Mouse (Mus musculus): ENCODE measurements around the gene Gm10521. TPM values are rescaled to one million over a fixed set of nuclear protein-coding genes. Genes with fewer than 3 reads are reported as not detected.

Gm10521 gene
- total RNA-seq, 1 experiment: not detected

- no peak overlapping the region for H3K27ac ChIP-seq (ENCODE audit: insufficient read depth, low read depth, low read length, poor library complexity, severe bottlenecking)
- no peak for DNase-seq (ENCODE audit: low read depth, low spot score)
- in situ Hi-C loops (cut with MboI; ENCODE audit: low sequenced_read_pairs in 2 of 2, unreplicated experiment in 2 of 2): no loop called here
Observed at GRCm38 (mm10) chr1:171921641-171922040, 26.2 kb downstream of the Gm10521 start.

GRCm38 (mm10) chr1:171922844-171923243 lies 27.4 kb downstream of the Gm10521 start:
- H3K4me3 ChIP-seq (ENCODE audit: insufficient read depth in 1 of 2, low read depth in 1 of 2, low read length in 2 of 2, poor library complexity in 1 of 2, severe bottlenecking in 1 of 2): no peak overlapping the region
- H3K4me1 ChIP-seq (ENCODE audit: control insufficient read depth in 2 of 2, insufficient read depth in 2 of 2, low read length in 2 of 2, poor library complexity in 1 of 2): no peaks in the 10 kb centered on the region
- no peak overlapping the region for H3K27ac ChIP-seq (ENCODE audit: insufficient read depth, low read depth, low read length, poor library complexity, severe bottlenecking)
- no peak for DNase-seq (ENCODE audit: low read depth, low spot score)
- no peak overlapping the region for H3K9ac ChIP-seq (ENCODE audit: insufficient read depth, low read depth, low read length, poor library complexity, severe bottlenecking)
- H3K36me3 ChIP-seq (ENCODE audit: control insufficient read depth, insufficient read depth, low read length, poor library complexity, severe bottlenecking): no peaks in the 10 kb centered on the region
- TF ChIP-seq CHD2 (IDR thresholded peaks at IDR 0.05; ENCODE audit: low read depth, low read length) (no peak), HCFC1 (IDR thresholded peaks at IDR 0.05; ENCODE audit: borderline replicate concordance, insufficient read depth, low read length) (no peak), ZC3H11A (IDR thresholded peaks at IDR 0.05; ENCODE audit: borderline replicate concordance, low read depth, low read length) (no peak), ZNF384 (IDR thresholded peaks at IDR 0.05; ENCODE audit: low read depth, low read length) (no peak)
- no peaks in the 10 kb centered on the region for H3K9me3 ChIP-seq (ENCODE audit: control insufficient read depth, insufficient read depth, low read depth, low read length)
- in situ Hi-C loops (cut with MboI; ENCODE audit: low sequenced_read_pairs in 2 of 2, unreplicated experiment in 2 of 2): no loop called here

More at GRCm38 (mm10) chr1:171921641-171922040, 26.2 kb downstream of the Gm10521 start:
- TF ChIP-seq CHD2 (IDR thresholded peaks at IDR 0.05; ENCODE audit: low read depth, low read length): no peak
- TF ChIP-seq ZNF384 (IDR thresholded peaks at IDR 0.05; ENCODE audit: low read depth, low read length): no peak
- no peak for TF ChIP-seq ZC3H11A (IDR thresholded peaks at IDR 0.05; ENCODE audit: borderline replicate concordance, low read depth, low read length)
- no peak for TF ChIP-seq MAFK (IDR thresholded peaks at IDR 0.05; ENCODE audit: insufficient read depth, low read depth, low read length)
- TF ChIP-seq HCFC1 (IDR thresholded peaks at IDR 0.05; ENCODE audit: borderline replicate concordance, insufficient read depth, low read length): no peak
- Histone ChIP-seq H3K4me1 (ENCODE audit: control insufficient read depth in 2 of 2, insufficient read depth in 2 of 2, low read length in 2 of 2, poor library complexity in 1 of 2) (no peaks in the 10 kb centered on the region), H3K9ac (ENCODE audit: insufficient read depth, low read depth, low read length, poor library complexity, severe bottlenecking) (no peak overlapping the region), H3K36me3 (ENCODE audit: control insufficient read depth, insufficient read depth, low read length, poor library complexity, severe bottlenecking) (no peaks in the 10 kb centered on the region), H3K9me3 (ENCODE audit: control insufficient read depth, insufficient read depth, low read depth, low read length) (no peaks in the 10 kb centered on the region), H3K4me3 (ENCODE audit: insufficient read depth in 1 of 2, low read depth in 1 of 2, low read length in 2 of 2, poor library complexity in 1 of 2, severe bottlenecking in 1 of 2) (no peak overlapping the region)

- no peak for DNase-seq (ENCODE audit: low read depth, low spot score)
- Histone ChIP-seq H3K4me1 (ENCODE audit: control insufficient read depth in 2 of 2, insufficient read depth in 2 of 2, low read length in 2 of 2, poor library complexity in 1 of 2) (no peaks in the 10 kb centered on the region), H3K9me3 (ENCODE audit: control insufficient read depth, insufficient read depth, low read depth, low read length) (no peaks in the 10 kb centered on the region), H3K27ac (ENCODE audit: insufficient read depth, low read depth, low read length, poor library complexity, severe bottlenecking) (no peak overlapping the region), H3K4me3 (ENCODE audit: insufficient read depth in 1 of 2, low read depth in 1 of 2, low read length in 2 of 2, poor library complexity in 1 of 2, severe bottlenecking in 1 of 2) (no peak overlapping the region), H3K9ac (ENCODE audit: insufficient read depth, low read depth, low read length, poor library complexity, severe bottlenecking) (no peak overlapping the region), H3K36me3 (ENCODE audit: control insufficient read depth, insufficient read depth, low read length, poor library complexity, severe bottlenecking) (no peaks in the 10 kb centered on the region)
- in situ Hi-C loops (cut with MboI; ENCODE audit: low sequenced_read_pairs in 2 of 2, unreplicated experiment in 2 of 2): no loop called here
- TF ChIP-seq CHD2 (IDR thresholded peaks at IDR 0.05; ENCODE audit: low read depth, low read length) (no peak), ZNF384 (IDR thresholded peaks at IDR 0.05; ENCODE audit: low read depth, low read length) (no peak), HCFC1 (IDR thresholded peaks at IDR 0.05; ENCODE audit: borderline replicate concordance, insufficient read depth, low read length) (no peak)
Observed at GRCm38 (mm10) chr1:171924900-171925299, 29.4 kb downstream of the Gm10521 start.

GRCm38 (mm10) chr1:171933851-171934250 lies 38.4 kb downstream of the Gm10521 start:
- Histone ChIP-seq H3K4me3 (ENCODE audit: insufficient read depth in 1 of 2, low read depth in 1 of 2, low read length in 2 of 2, poor library complexity in 1 of 2, severe bottlenecking in 1 of 2) (no peak overlapping the region), H3K4me1 (ENCODE audit: control insufficient read depth in 2 of 2, insufficient read depth in 2 of 2, low read length in 2 of 2, poor library complexity in 1 of 2) (no peaks in the 10 kb centered on the region), H3K9me3 (ENCODE audit: control insufficient read depth, insufficient read depth, low read depth, low read length) (no peaks in the 10 kb centered on the region), H3K27ac (ENCODE audit: insufficient read depth, low read depth, low read length, poor library complexity, severe bottlenecking) (no peak overlapping the region), H3K9ac (ENCODE audit: insufficient read depth, low read depth, low read length, poor library complexity, severe bottlenecking) (no peak overlapping the region), H3K36me3 (ENCODE audit: control insufficient read depth, insufficient read depth, low read length, poor library complexity, severe bottlenecking) (no peaks in the 10 kb centered on the region)
- in situ Hi-C loops (cut with MboI; ENCODE audit: low sequenced_read_pairs in 2 of 2, unreplicated experiment in 2 of 2): no loop called here
- TF ChIP-seq HCFC1 (IDR thresholded peaks at IDR 0.05; ENCODE audit: borderline replicate concordance, insufficient read depth, low read length) (no peak), MAFK (IDR thresholded peaks at IDR 0.05; ENCODE audit: insufficient read depth, low read depth, low read length) (no peak), ZC3H11A (IDR thresholded peaks at IDR 0.05; ENCODE audit: borderline replicate concordance, low read depth, low read length) (no peak)
- DNase-seq (ENCODE audit: low read depth, low spot score): no peak

Measured in ES-E14 (cell line).